Mouse (Mus musculus) liver, embryonic 16.5 days (tissue): ENCODE data around the gene Wipf3. TPM values are rescaled to one million over a fixed set of nuclear protein-coding genes. Genes with fewer than 3 reads are reported as not detected.
A peak's percentile ranks its signal among the peaks of the same experiment; 100 is the strongest.

Experiments
- ATAC-seq: fragments of 200-750 bp; cut with Nextera tagmentation; 2 replicates; pipeline ENCODE4 v1.8.0; 2017; ENCODE audit warnings: low read depth, mild to moderate bottlenecking, moderate number of reproducible peaks, moderate library complexity
- H3K27ac ChIP-seq: fragments of 300-500 bp; sonication (generic); 2 replicates; pipeline ENCODE4 v1.5.1; 2014; ENCODE audit warnings: mild to moderate bottlenecking, low read length
- H3K27me3 ChIP-seq: fragments of 300-500 bp; sonication (generic); 2 replicates; pipeline ENCODE4 v1.6.1; 2014; ENCODE audit warnings: low read depth, low read length, mixed read lengths; ENCODE audit not compliant: control insufficient read depth, insufficient read depth
- H3K36me3 ChIP-seq: fragments of 300-500 bp; sonication (generic); 2 replicates; pipeline ENCODE4 v1.6.1; 2014; ENCODE audit warnings: mild to moderate bottlenecking; ENCODE audit not compliant: control insufficient read depth, insufficient read depth
- H3K4me1 ChIP-seq: fragments of 300-500 bp; sonication (generic); 2 replicates; pipeline ENCODE4 v1.6.1; 2014; ENCODE audit warnings: low read depth, low read length, mixed read lengths; ENCODE audit not compliant: control insufficient read depth
- H3K4me2 ChIP-seq: fragments of 300-500 bp; sonication (generic); 2 replicates; pipeline ENCODE4 v1.6.1; 2014; ENCODE audit warnings: low read depth, low read length, mixed read lengths
- H3K4me3 ChIP-seq: fragments of 300-500 bp; sonication (generic); 2 replicates; pipeline ENCODE4 v1.5.1; 2014; ENCODE audit warnings: low read depth, mild to moderate bottlenecking, low read length
- H3K9ac ChIP-seq: fragments of 300-500 bp; sonication (generic); 2 replicates; pipeline ENCODE4 v1.6.1; 2014; ENCODE audit warnings: low read depth, low read length
- H3K9me3 ChIP-seq: fragments of 300-500 bp; sonication (generic); replicated peaks from 2 replicates; pipeline ENCODE4 v1.6.1; 2016; ENCODE audit warnings: low read length; ENCODE audit not compliant: control insufficient read depth
- WGBS: fragments of 180-500 bp; shearing (Covaris S2); extraction: QIAGEN DNeasy Blood & Tissue Kit; methylation state at CpG from one replicate; pipeline ENCODE4 v1.1.7; 2014; ENCODE audit not compliant: insufficient replicate concordance; 5-methylcytosine and 5-hydroxymethylcytosine counted together
- polyA plus RNA-seq: library from polyadenylated mRNA; unstranded; fragments of >200 nt; fragmentation: Nextera tagmentation; extraction: Ambion mirVana; gene quantifications from 2 replicates; pipeline ENCODE4 v1.2.1, GENCODE M21; 2015

Wipf3 gene
- polyA plus RNA-seq = 0.06 and 0.12 TPM in 2 replicates

GRCm38 (mm10) chr6:54429447-54430194, at the start of gene Wipf3:
TSS of gene Wipf3 (plus strand) at chr6:54429603.
- WGBS = under 1% methylated on average over 69 of the region's 71 CpGs
- Histone ChIP-seq H3K27ac (no peak within 1 kb of the TSS), H3K27me3 (peaks cover 35% of the 10 kb centered on the region), H3K4me2 (peak within 1 kb of the TSS; percentile 62), H3K9ac (peak within 1 kb of the TSS; percentile 24; the same call in 1 of the 2 replicates), H3K9me3 (no peaks in the 10 kb centered on the region), H3K4me1 (no peaks in the 10 kb centered on the region; the same call in 1 of the 2 replicates), H3K4me3 (peak within 1 kb of the TSS; percentile 52), H3K36me3 (no peaks in the 10 kb centered on the region)
- peak; percentile 92 for ATAC-seq

GRCm38 (mm10) chr6:54382636-54383035, 46.8 kb upstream of the Wipf3 start:
- no peaks in the 10 kb centered on the region for H3K9me3 ChIP-seq
- 59% methylated on average over 8 of the region's 8 CpGs for WGBS

GRCm38 (mm10) chr6:54383893-54384524, 45.4 kb upstream of the Wipf3 start:
- no peak overlapping the region for H3K9ac ChIP-seq
- no peaks in the 10 kb centered on the region for H3K4me1 ChIP-seq
- no peak overlapping the region for H3K4me2 ChIP-seq
- H3K27ac ChIP-seq = no peak overlapping the region
- no peak overlapping the region for H3K4me3 ChIP-seq
- 50% methylated on average over 12 of the region's 12 CpGs for WGBS
- H3K9me3 ChIP-seq = no peaks in the 10 kb centered on the region
- no peak for ATAC-seq
- H3K27me3 ChIP-seq = no peaks in the 10 kb centered on the region
- no peaks in the 10 kb centered on the region for H3K36me3 ChIP-seq

More at GRCm38 (mm10) chr6:54382636-54383035, 46.8 kb upstream of the Wipf3 start:
- no peak overlapping the region for H3K4me3 ChIP-seq
- no peaks in the 10 kb centered on the region for H3K4me1 ChIP-seq
- H3K9ac ChIP-seq = no peak overlapping the region
- no peaks in the 10 kb centered on the region for H3K36me3 ChIP-seq
- no peak for ATAC-seq
- H3K4me2 ChIP-seq = no peak overlapping the region
- H3K27ac ChIP-seq = no peak overlapping the region
- no peaks in the 10 kb centered on the region for H3K27me3 ChIP-seq

GRCm38 (mm10) chr6:54384777-54385176, 44.6 kb upstream of the Wipf3 start:
- Histone ChIP-seq H3K4me3 (no peak overlapping the region), H3K9me3 (no peaks in the 10 kb centered on the region), H3K4me2 (no peak overlapping the region), H3K27me3 (no peaks in the 10 kb centered on the region), H3K27ac (no peak overlapping the region), H3K4me1 (no peaks in the 10 kb centered on the region), H3K36me3 (no peaks in the 10 kb centered on the region), H3K9ac (no peak overlapping the region)
- ATAC-seq = no peak
- WGBS = 54% methylated on average over 1 of the region's 1 CpGs

GRCm38 (mm10) chr6:54386429-54386828, 43.0 kb upstream of the Wipf3 start:
- Histone ChIP-seq H3K4me3 (no peak overlapping the region), H3K27ac (no peak overlapping the region), H3K4me2 (no peak overlapping the region), H3K9me3 (no peaks in the 10 kb centered on the region), H3K36me3 (no peaks in the 10 kb centered on the region), H3K9ac (no peak overlapping the region), H3K27me3 (no peaks in the 10 kb centered on the region), H3K4me1 (no peaks in the 10 kb centered on the region)
- 70% methylated on average over 4 of the region's 4 CpGs for WGBS
- no peak for ATAC-seq

- H3K4me1 ChIP-seq = no peaks in the 10 kb centered on the region
- H3K4me3 ChIP-seq = no peak overlapping the region
- no peaks in the 10 kb centered on the region for H3K27me3 ChIP-seq
- no peak overlapping the region for H3K9ac ChIP-seq
- H3K27ac ChIP-seq = no peak overlapping the region
- ATAC-seq = no peak
- H3K36me3 ChIP-seq = no peaks in the 10 kb centered on the region
- no peaks in the 10 kb centered on the region for H3K9me3 ChIP-seq
- 58% methylated on average over 3 of the region's 3 CpGs for WGBS
- no peak overlapping the region for H3K4me2 ChIP-seq
Observed at GRCm38 (mm10) chr6:54387044-54387443, 42.4 kb upstream of the Wipf3 start.

- Histone ChIP-seq H3K9me3 (no peaks in the 10 kb centered on the region), H3K4me2 (no peak overlapping the region), H3K4me1 (no peaks in the 10 kb centered on the region), H3K27ac (no peak overlapping the region), H3K27me3 (no peaks in the 10 kb centered on the region), H3K36me3 (no peaks in the 10 kb centered on the region), H3K4me3 (no peak overlapping the region), H3K9ac (no peak overlapping the region)
- 47% methylated on average over 5 of the region's 5 CpGs for WGBS
- no peak for ATAC-seq
Observed at GRCm38 (mm10) chr6:54387751-54388150, 41.7 kb upstream of the Wipf3 start.

GRCm38 (mm10) chr6:54388690-54389275, 40.6 kb upstream of the Wipf3 start:
- no peak overlapping the region for H3K27ac ChIP-seq
- no peaks in the 10 kb centered on the region for H3K27me3 ChIP-seq
- no peaks in the 10 kb centered on the region for H3K4me1 ChIP-seq
- no peak overlapping the region for H3K4me2 ChIP-seq
- no peaks in the 10 kb centered on the region for H3K9me3 ChIP-seq
- no peak for ATAC-seq
- WGBS = 57% methylated on average over 7 of the region's 7 CpGs
- H3K36me3 ChIP-seq = no peaks in the 10 kb centered on the region
- H3K4me3 ChIP-seq = no peak overlapping the region
- no peak overlapping the region for H3K9ac ChIP-seq

- Histone ChIP-seq H3K27me3 (no peaks in the 10 kb centered on the region), H3K27ac (no peak overlapping the region), H3K4me1 (no peaks in the 10 kb centered on the region), H3K9ac (no peak overlapping the region), H3K36me3 (no peaks in the 10 kb centered on the region), H3K4me2 (no peak overlapping the region), H3K4me3 (no peak overlapping the region), H3K9me3 (no peaks in the 10 kb centered on the region)
- no peak for ATAC-seq
- 3% methylated on average over 3 of the region's 3 CpGs for WGBS
Observed at GRCm38 (mm10) chr6:54391765-54392164, 37.6 kb upstream of the Wipf3 start.
